Mouse (Mus musculus) ES-E14 (cell line): ENCODE data around the gene Gm7029.

Experiments
- CHD2 ChIP-seq: IDR thresholded peaks from 2 replicates; pipeline ENCODE4 v1.6.1; 2014; ENCODE audit warnings: mild to moderate bottlenecking, low read depth, low read length, inconsistent platforms
- HCFC1 ChIP-seq: IDR thresholded peaks from 2 replicates; pipeline ENCODE4 v1.6.1; 2012; ENCODE audit warnings: low read length, inconsistent platforms, borderline replicate concordance; ENCODE audit not compliant: insufficient read depth

GRCm38 (mm10) chr17:33824084-33824996, 49.3 kb upstream of the Gm7029 start, which contains the start of the genes Rps28 and Ndufa7:
- TF ChIP-seq HCFC1 (peak; percentile 73; the same call in 1 of the 2 replicates), CHD2 (peak; percentile 99)
